Mouse (Mus musculus): ENCODE results near the gene Rapgef3. TPM values are rescaled to one million over a fixed set of nuclear protein-coding genes. Genes with fewer than 3 reads are reported as not detected.

The Rapgef3 gene
- total RNA-seq (2022), result 10 to 100 TPM; 20.5 to 27.4 (median 23.8) TPM

GRCm38 (mm10) chr15:97767280-97768186 is at the start of gene Rapgef3:
Gene Rapgef3 (minus strand): TSS chr15:97767972.
- peak; percentile 89 for DNase-seq (ENCODE audit: low spot score)

DNA sequence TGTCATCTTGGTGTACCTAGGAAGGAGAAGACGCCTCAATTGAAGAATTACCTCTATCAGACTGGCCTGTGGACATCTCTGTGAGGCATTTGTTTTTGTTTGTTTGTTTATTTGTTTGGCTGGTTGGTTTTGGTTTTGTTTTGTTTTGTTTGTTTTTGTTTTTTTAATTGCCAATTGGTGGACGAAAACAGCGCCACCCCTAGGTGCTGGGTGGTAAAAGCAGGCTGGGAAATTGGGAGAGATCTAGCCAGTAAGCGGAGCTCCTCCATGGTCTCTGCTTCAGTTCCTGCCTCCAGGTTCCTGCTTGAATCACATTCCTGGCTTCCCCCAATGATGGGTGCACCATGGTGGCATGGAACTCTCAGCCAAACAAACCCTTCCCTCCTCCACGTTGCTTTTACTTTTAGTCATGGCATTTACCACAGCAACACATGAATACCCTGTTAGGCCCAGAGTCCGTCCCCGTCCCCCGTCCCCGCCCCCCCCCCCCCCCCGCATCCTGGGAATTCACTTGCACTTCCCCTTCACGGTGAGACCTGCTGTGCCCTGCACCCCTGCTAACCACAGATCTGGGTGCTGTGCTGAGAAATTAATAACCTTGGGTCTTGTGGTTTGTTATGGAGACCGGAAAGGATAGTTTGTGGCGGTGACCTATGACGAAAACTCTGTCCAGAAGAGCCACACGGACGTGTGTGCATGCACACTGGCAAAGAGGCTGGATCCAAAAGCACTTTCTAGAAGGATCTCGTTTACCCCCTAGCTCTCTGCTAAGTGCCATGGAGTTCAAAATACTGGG is 48.6 kb upstream of the Rapgef3 start:
- DNase-seq (ENCODE audit: low spot score), result no peak

DNA sequence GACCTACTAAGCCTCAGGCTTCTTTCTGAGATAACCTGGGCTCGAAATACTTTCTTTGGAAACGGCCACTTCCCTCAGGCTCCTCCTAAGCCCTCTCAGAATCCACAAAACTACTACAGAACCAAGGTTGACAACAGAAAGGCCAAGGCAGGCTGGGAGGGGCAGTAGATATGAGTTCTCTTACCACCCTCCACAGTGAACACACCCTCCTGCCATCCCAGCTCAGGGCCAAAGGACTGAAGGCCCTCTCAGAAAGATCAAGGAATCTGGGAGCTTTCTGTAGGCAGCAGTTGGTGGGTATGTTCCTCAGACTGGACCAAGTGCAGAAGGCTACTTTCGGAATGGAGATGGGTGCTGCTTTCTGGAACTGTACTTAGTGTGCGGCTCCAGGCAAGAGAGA is 47.5 kb upstream of the Rapgef3 start:
- DNase-seq (ENCODE audit: low spot score), result no peak

- DNase-seq (ENCODE audit: low spot score), result no peak
These were observed 46.9 kb upstream of the Rapgef3 start for GRCm38 (mm10) chr15:97814703-97815102.

DNA sequence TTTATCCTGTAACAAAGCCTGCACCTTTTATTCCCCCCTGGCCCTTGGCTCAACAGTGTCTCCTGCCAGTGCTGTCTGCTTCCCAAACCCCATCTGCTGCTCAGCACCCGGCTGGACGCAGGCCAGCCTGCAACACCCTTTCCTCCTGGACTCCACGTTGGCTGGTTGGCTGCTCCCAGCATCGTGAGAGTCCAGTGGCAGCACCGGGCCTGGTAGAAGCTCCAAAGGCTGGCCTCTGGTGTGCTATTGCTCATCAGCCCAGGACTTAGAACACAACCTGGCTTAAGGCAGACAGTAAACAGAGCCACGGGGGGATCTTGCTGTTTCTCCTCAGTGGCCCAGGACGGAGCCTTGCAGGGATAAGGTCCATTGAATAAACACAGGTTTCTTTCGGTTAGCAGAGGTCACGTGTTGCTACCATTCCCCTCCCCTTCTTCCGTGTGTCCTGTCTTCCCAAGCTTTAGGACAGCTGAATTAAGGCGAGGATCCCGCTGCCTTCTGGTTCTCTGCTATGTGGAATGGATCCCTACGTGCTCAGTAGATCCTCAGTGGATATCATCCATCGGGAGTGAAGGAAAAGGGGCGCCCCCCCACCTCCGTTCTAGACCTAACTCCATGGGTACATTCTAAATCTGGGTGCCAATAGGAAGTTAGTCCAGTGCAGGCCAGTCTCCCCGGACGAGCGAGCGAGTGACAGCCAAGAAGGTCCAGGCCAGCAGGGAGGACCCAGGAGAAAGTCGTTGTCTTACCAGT is 45.9 kb upstream of the Rapgef3 start:
- peak; percentile 55 for DNase-seq (ENCODE audit: low spot score)

- no peak for DNase-seq (ENCODE audit: low spot score)
These were observed 45.1 kb upstream of the Rapgef3 start for GRCm38 (mm10) chr15:97812875-97813274.

GRCm38 (mm10) chr15:97812126-97812525 is 44.4 kb upstream of the Rapgef3 start:
- DNase-seq (ENCODE audit: low spot score), result peak; percentile 73

- DNase-seq (ENCODE audit: low spot score), result no peak
These were observed 43.5 kb upstream of the Rapgef3 start for GRCm38 (mm10) chr15:97811307-97811706.

DNA sequence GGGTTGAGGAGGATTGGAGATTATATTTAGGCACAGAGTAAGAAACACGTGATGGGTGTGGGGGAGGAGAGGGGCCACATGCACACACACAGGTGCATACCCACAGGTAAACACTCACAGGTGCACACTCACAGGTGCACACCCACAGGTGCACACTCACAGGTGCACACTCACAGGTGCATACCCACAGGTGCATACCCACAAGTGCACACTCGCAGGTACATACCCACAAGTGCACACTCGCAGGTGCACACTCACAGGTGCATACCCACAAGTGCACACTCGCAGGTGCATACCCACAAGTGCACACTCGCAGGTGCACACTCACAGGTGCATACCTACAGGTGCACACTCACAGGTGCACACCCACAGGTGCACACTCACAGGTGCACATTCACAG is 42.6 kb upstream of the Rapgef3 start:
- no peak for DNase-seq (ENCODE audit: low spot score)

GRCm38 (mm10) chr15:97809942-97810341 is 42.2 kb upstream of the Rapgef3 start:
- peak; percentile 37 for DNase-seq (ENCODE audit: low spot score)

GRCm38 (mm10) chr15:97809206-97809605 is 41.4 kb upstream of the Rapgef3 start:
- no peak for DNase-seq (ENCODE audit: low spot score)

GRCm38 (mm10) chr15:97808532-97808931 is 40.8 kb upstream of the Rapgef3 start:
- no peak for DNase-seq (ENCODE audit: low spot score)

DNA sequence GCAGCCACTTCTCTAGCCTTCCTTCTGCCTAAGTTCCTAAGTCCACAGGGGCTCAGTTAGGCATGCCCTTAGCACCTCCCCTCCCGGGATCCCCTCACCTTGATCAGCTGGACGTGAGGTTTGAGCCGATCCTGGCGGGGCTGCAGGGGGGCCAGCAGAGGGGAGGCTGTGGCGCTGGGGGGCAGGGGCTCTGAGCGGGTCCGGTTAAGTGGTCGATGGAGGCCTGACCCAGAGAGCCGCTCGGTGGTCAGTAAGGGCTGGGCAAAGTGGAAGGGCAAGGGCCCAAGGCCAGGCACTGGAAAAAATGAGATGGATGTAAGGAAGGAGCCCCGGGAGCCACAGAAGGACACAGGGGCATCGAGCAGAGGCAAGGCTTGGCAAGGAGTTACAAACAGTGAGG is 40.1 kb upstream of the Rapgef3 start:
- no peak for DNase-seq (ENCODE audit: low spot score)

GRCm38 (mm10) chr15:97802575-97802974 is 34.8 kb upstream of the Rapgef3 start:
- no peak for DNase-seq (ENCODE audit: low spot score)

DNA sequence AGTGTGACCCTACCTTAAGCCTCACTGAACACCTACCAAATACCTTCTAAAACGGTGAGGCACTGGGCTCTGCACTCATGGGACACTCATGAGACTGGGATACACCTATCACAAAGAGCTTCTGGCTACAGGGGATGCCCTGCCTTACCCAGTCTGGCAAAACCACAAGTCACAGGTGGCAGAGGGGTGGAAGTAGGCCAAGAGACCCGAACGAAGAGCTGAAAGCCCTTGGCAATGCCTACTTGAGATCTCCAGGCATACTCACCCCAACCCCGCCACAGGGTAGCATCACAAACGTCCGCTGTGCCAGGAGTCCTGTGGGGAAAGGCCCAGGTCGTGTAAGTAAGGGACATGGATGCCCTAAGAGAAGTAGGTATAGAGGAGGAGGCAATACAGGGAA is 34.0 kb upstream of the Rapgef3 start:
- no peak for DNase-seq (ENCODE audit: low spot score)

- no peak for DNase-seq (ENCODE audit: low spot score)
These were observed 33.1 kb upstream of the Rapgef3 start for GRCm38 (mm10) chr15:97800853-97801252.

DNA sequence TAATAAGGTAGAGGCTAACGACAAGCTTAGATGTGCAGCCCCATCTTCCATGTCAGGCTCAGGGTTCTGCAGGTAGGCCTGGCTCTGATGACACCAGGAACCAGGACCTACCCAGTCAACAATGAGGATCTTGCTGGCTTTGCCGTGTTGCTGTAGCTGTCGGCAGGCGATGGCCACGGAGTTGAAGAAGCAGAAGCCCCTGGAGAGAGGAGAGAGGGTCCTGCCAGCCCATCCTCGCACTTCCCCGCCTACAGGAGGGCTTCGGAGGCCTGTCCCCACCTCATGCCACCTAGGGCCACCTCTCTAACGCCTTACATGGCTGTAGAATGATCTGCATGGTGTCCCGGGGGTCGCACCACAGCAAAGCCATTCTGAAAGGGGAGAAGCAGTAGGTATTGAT is 31.7 kb upstream of the Rapgef3 start:
- DNase-seq (ENCODE audit: low spot score), result no peak

- DNase-seq (ENCODE audit: low spot score), result no peak
These were observed 30.4 kb upstream of the Rapgef3 start for GRCm38 (mm10) chr15:97798134-97798533.

DNA sequence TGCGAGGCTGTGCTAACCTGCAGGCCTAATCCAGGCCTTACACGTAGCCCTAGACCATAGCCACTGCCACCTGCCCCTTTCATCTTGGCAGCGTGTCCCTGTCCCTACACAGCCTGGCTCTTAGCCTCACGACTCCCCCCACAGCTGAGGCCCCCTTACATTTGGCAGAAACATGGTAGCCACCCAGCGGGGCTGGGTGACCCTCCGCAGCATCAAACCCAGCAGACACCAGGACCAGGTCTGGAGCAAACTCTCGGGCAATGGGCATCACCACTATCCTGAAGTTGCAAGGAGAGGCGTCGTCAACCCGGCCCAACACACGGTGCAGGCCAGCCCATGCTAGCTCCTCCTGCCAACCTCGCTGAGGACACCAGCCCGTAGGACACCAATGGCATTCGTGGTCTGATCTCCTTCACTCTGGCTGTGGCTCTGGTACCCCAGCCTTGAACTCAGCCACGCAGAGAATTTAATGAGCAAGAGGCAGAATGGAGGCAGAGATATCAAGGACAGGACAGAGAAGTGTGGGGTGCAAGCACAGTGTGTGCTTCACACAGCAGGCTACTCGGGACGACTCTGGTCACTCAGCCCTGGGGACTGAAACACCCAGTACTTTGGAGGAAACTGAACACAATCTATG is 29.0 kb upstream of the Rapgef3 start:
- DNase-seq (ENCODE audit: low spot score), result no peak

GRCm38 (mm10) chr15:97795559-97796235 is 27.9 kb upstream of the Rapgef3 start:
- DNase-seq (ENCODE audit: low spot score), result no peak

DNA sequence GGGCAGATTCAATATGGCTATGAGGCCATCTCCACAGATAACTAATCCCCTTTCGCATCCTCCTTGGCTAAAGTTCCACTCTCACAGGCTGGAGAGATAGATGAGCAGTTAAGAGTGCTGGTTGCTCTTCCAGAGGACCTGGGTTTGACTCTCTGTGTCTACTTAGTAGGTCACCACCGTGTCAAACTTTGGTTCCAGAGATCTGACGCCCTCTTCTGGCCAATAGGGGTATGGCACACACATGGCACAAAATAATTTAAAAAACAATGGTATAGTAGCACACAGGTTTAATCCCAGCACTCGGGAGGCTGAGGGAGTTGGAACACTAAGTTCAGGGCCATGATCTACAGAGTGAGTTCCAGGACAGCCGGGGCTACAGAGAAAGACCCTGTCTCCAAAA is 26.5 kb upstream of the Rapgef3 start:
- no peak for DNase-seq (ENCODE audit: low spot score)

Measured in heart, adult 8-10 months (tissue).